Mouse (Mus musculus) kidney, embryonic 14.5 days (tissue): ENCODE measurements around the gene Il7r. TPM values are rescaled to one million over a fixed set of nuclear protein-coding genes. Genes with fewer than 3 reads are reported as not detected.
"Not testable (repeated sequence)": the region's sequence is repeated elsewhere in the genome, so short reads cannot be mapped to it uniquely, and the experiment has no call there.

Experiments used
- ATAC-seq: fragments of 200-750 bp; cut with Nextera tagmentation; 2 replicates; pipeline ENCODE4 v1.8.0; 2017; ENCODE audit warnings: moderate number of reproducible peaks, mild to moderate bottlenecking, moderate TSS enrichment, moderate library complexity; ENCODE audit not compliant: low FRiP score, low TSS enrichment
- H3K27ac ChIP-seq: fragments of 300-500 bp; sonication (generic); 2 replicates; pipeline ENCODE4 v1.5.1; 2014; ENCODE audit warnings: low read depth, mild to moderate bottlenecking, low read length, moderate library complexity, mixed read lengths
- H3K27me3 ChIP-seq: fragments of 300-500 bp; sonication (generic); 2 replicates; pipeline ENCODE4 v1.6.1; 2014; ENCODE audit warnings: mild to moderate bottlenecking, low read length; ENCODE audit not compliant: control insufficient read depth, insufficient read depth
- H3K36me3 ChIP-seq: fragments of 300-500 bp; sonication (generic); 2 replicates; pipeline ENCODE4 v1.6.1; 2014; ENCODE audit warnings: low read length, mixed read lengths; ENCODE audit not compliant: control insufficient read depth, insufficient read depth
- H3K4me1 ChIP-seq: fragments of 300-500 bp; sonication (generic); 2 replicates; pipeline ENCODE4 v1.6.1; 2014; ENCODE audit warnings: low read length, mixed read lengths; ENCODE audit not compliant: control insufficient read depth, insufficient read depth
- H3K4me2 ChIP-seq: fragments of 300-500 bp; sonication (generic); replicated peaks from 2 replicates; pipeline ENCODE4 v1.6.1; 2014; ENCODE audit warnings: low read depth, mild to moderate bottlenecking, low read length
- H3K4me3 ChIP-seq: fragments of 300-500 bp; sonication (generic); 2 replicates; pipeline ENCODE4 v1.5.1; 2014; ENCODE audit warnings: mild to moderate bottlenecking, low read length
- H3K9ac ChIP-seq: fragments of 300-500 bp; sonication (generic); 2 replicates; pipeline ENCODE4 v1.6.1; 2014; ENCODE audit warnings: low read depth, mild to moderate bottlenecking, low read length, moderate library complexity
- H3K9me3 ChIP-seq: fragments of 300-500 bp; sonication (generic); 2 replicates; pipeline ENCODE4 v1.6.1; 2016; ENCODE audit warnings: low read length; ENCODE audit not compliant: control insufficient read depth
- WGBS: fragments of 180-500 bp; shearing (Covaris S2); extraction: QIAGEN DNeasy Blood & Tissue Kit; methylation state at CpG from one replicate; pipeline ENCODE4 v1.1.7; 2014; 5-methylcytosine and 5-hydroxymethylcytosine counted together
- polyA plus RNA-seq: library from polyadenylated mRNA; unstranded; fragments of >200 nt; fragmentation: Nextera tagmentation; extraction: Ambion mirVana; gene quantifications from 2 replicates; pipeline ENCODE4 v1.2.1, GENCODE M21; 2014

Gene Il7r
- polyA plus RNA-seq, 1 experiment from 2014 or later, result not detected

GRCm38 (mm10) chr15:9557264-9557663 is 27.3 kb upstream of the Il7r start:
- not testable (repeated sequence) for H3K9ac ChIP-seq, H3K4me1 ChIP-seq
- WGBS, result 91% methylated on average over 13 of the region's 15 CpGs

GRCm38 (mm10) chr15:9548951-9549350 is 19.0 kb upstream of the Il7r start:
- 94% methylated on average over 2 of the region's 2 CpGs for WGBS
- no peaks in the 10 kb centered on the region for H3K27me3 ChIP-seq

More at GRCm38 (mm10) chr15:9557264-9557663, 27.3 kb upstream of the Il7r start:
- H3K27ac ChIP-seq, H3K4me2 ChIP-seq, ATAC-seq, H3K9me3 ChIP-seq, H3K36me3 ChIP-seq, H3K27me3 ChIP-seq, H3K4me3 ChIP-seq: not testable (repeated sequence)

GRCm38 (mm10) chr15:9535200-9535599 is 5.2 kb upstream of the Il7r start:
- no peaks in the 10 kb centered on the region for H3K4me1 ChIP-seq
- H3K9ac ChIP-seq, result no peak overlapping the region
- H3K4me3 ChIP-seq, result no peak overlapping the region
- H3K27me3 ChIP-seq, result no peaks in the 10 kb centered on the region
- no peaks in the 10 kb centered on the region for H3K9me3 ChIP-seq
- H3K4me2 ChIP-seq, result no peak overlapping the region
- no peak overlapping the region for H3K27ac ChIP-seq
- no peak for ATAC-seq
- H3K36me3 ChIP-seq, result no peaks in the 10 kb centered on the region
- WGBS, result 78% methylated on average over 1 of the region's 1 CpGs

More at GRCm38 (mm10) chr15:9548951-9549350, 19.0 kb upstream of the Il7r start:
- Histone ChIP-seq H3K9ac (no peak overlapping the region), H3K9me3 (no peaks in the 10 kb centered on the region), H3K4me2 (no peak overlapping the region), H3K4me3 (no peak overlapping the region), H3K4me1 (no peaks in the 10 kb centered on the region), H3K36me3 (no peaks in the 10 kb centered on the region), H3K27ac (no peak overlapping the region)
- no peak for ATAC-seq

- no peaks in the 10 kb centered on the region for H3K4me1 ChIP-seq
- H3K9me3 ChIP-seq, result no peaks in the 10 kb centered on the region
- no peak overlapping the region for H3K9ac ChIP-seq
- ATAC-seq, result no peak
- 86% methylated on average over 3 of the region's 3 CpGs for WGBS
- H3K27ac ChIP-seq, result no peak overlapping the region
- H3K4me3 ChIP-seq, result no peak overlapping the region
- no peaks in the 10 kb centered on the region for H3K27me3 ChIP-seq
- H3K4me2 ChIP-seq, result no peak overlapping the region
- no peaks in the 10 kb centered on the region for H3K36me3 ChIP-seq
Measured at GRCm38 (mm10) chr15:9533356-9533902, 3.5 kb upstream of the Il7r start.

- ATAC-seq, result no peak
- WGBS, result 78% methylated on average over 3 of the region's 3 CpGs
Measured at GRCm38 (mm10) chr15:9529646-9530045, 330 bp downstream of the Il7r start.

GRCm38 (mm10) chr15:9528186-9528935 is 1.6 kb downstream of the Il7r start:
- Histone ChIP-seq H3K27ac (no peak overlapping the region), H3K4me1 (no peaks in the 10 kb centered on the region), H3K4me2 (no peak overlapping the region), H3K36me3 (no peaks in the 10 kb centered on the region), H3K27me3 (no peaks in the 10 kb centered on the region), H3K4me3 (no peak overlapping the region), H3K9ac (no peak overlapping the region), H3K9me3 (no peaks in the 10 kb centered on the region)
- 83% methylated on average over 3 of the region's 3 CpGs for WGBS
- no peak for ATAC-seq

More at GRCm38 (mm10) chr15:9529646-9530045, 330 bp downstream of the Il7r start:
- Histone ChIP-seq H3K9me3 (no peaks in the 10 kb centered on the region), H3K9ac (no peak overlapping the region), H3K27me3 (no peaks in the 10 kb centered on the region), H3K4me1 (no peaks in the 10 kb centered on the region), H3K4me2 (no peak overlapping the region), H3K4me3 (no peak overlapping the region), H3K36me3 (no peaks in the 10 kb centered on the region), H3K27ac (no peak overlapping the region)

- H3K4me3 ChIP-seq, result no peak overlapping the region
- H3K4me1 ChIP-seq, result no peaks in the 10 kb centered on the region
- H3K4me2 ChIP-seq, result no peak overlapping the region
- ATAC-seq, result no peak
- no peak overlapping the region for H3K9ac ChIP-seq
- no peak overlapping the region for H3K27ac ChIP-seq
- no peaks in the 10 kb centered on the region for H3K9me3 ChIP-seq
- H3K36me3 ChIP-seq, result no peaks in the 10 kb centered on the region
- H3K27me3 ChIP-seq, result no peaks in the 10 kb centered on the region
Measured at GRCm38 (mm10) chr15:9526412-9526811, 3.6 kb downstream of the Il7r start.

- H3K27me3 ChIP-seq, result no peaks in the 10 kb centered on the region
- no peak for ATAC-seq
- H3K36me3 ChIP-seq, result no peaks in the 10 kb centered on the region
- H3K27ac ChIP-seq, result no peak overlapping the region
- H3K9ac ChIP-seq, result no peak overlapping the region
- H3K4me2 ChIP-seq, result no peak overlapping the region
- H3K9me3 ChIP-seq, result no peaks in the 10 kb centered on the region
- WGBS, result 85% methylated on average over 5 of the region's 5 CpGs
- no peak overlapping the region for H3K4me3 ChIP-seq
- H3K4me1 ChIP-seq, result no peaks in the 10 kb centered on the region
Measured at GRCm38 (mm10) chr15:9524907-9525306, 5.1 kb downstream of the Il7r start.

GRCm38 (mm10) chr15:9523956-9524355 is 6.0 kb downstream of the Il7r start:
- Histone ChIP-seq H3K36me3 (no peaks in the 10 kb centered on the region), H3K4me3 (no peak overlapping the region), H3K9me3 (no peaks in the 10 kb centered on the region), H3K9ac (no peak overlapping the region), H3K4me2 (no peak overlapping the region), H3K27ac (no peak overlapping the region), H3K4me1 (no peaks in the 10 kb centered on the region), H3K27me3 (no peaks in the 10 kb centered on the region)
- WGBS, result 81% methylated on average over 5 of the region's 5 CpGs
- no peak for ATAC-seq
